Mouse (Mus musculus) kidney, postnatal 10 days (tissue): Measurements from ENCODE around the gene Ankrd36.

ENCODE experiments used
- DNase-seq: peaks from one replicate; pipeline ENCODE4 v3.0.0; 2021; ENCODE audit warnings: mixed read lengths

The Ankrd36 gene

GRCm38 (mm10) chr11:5684283-5684682, 114.8 kb downstream of the Ankrd36 start:
- no peak for DNase-seq

- peak; percentile 78 for DNase-seq
These were observed 122.3 kb downstream of the Ankrd36 start for GRCm38 (mm10) chr11:5691775-5692174.

GRCm38 (mm10) chr11:5700808-5701207, 131.3 kb downstream of the Ankrd36 start:
- DNase-seq: no peak

GRCm38 (mm10) chr11:5701300-5701699, 131.8 kb downstream of the Ankrd36 start:
- DNase-seq: no peak

- no peak for DNase-seq
These were observed 132.3 kb downstream of the Ankrd36 start for GRCm38 (mm10) chr11:5701821-5702220.

GRCm38 (mm10) chr11:5702271-5702956, 132.9 kb downstream of the Ankrd36 start:
- no peak for DNase-seq

GRCm38 (mm10) chr11:5702957-5703332, 133.5 kb downstream of the Ankrd36 start:
- no peak for DNase-seq

- no peak for DNase-seq
These were observed 133.9 kb downstream of the Ankrd36 start for GRCm38 (mm10) chr11:5703341-5703740.

GRCm38 (mm10) chr11:5705972-5706371, 136.5 kb downstream of the Ankrd36 start:
- no peak for DNase-seq

GRCm38 (mm10) chr11:5706874-5707529, 137.5 kb downstream of the Ankrd36 start:
- no peak for DNase-seq

GRCm38 (mm10) chr11:5707530-5708353, 138.3 kb downstream of the Ankrd36 start:
- DNase-seq: peak; percentile 97

GRCm38 (mm10) chr11:5715179-5715578, 145.7 kb downstream of the Ankrd36 start:
- DNase-seq: no peak

- no peak for DNase-seq
These were observed 146.2 kb downstream of the Ankrd36 start, which contains the start of gene Mrps24 for GRCm38 (mm10) chr11:5715630-5716105. Gene Mrps24, minus strand, starts transcription at chr11:5715680.

GRCm38 (mm10) chr11:5716246-5716645, 146.8 kb downstream of the Ankrd36 start:
- DNase-seq: no peak

GRCm38 (mm10) chr11:5716938-5717705, 147.6 kb downstream of the Ankrd36 start:
- no peak for DNase-seq

GRCm38 (mm10) chr11:5718611-5719354, 149.3 kb downstream of the Ankrd36 start:
- DNase-seq: no peak

- DNase-seq: no peak
These were observed 160.1 kb downstream of the Ankrd36 start for GRCm38 (mm10) chr11:5729582-5729981.

GRCm38 (mm10) chr11:5732401-5732800, 162.9 kb downstream of the Ankrd36 start:
- no peak for DNase-seq

GRCm38 (mm10) chr11:5734323-5734722, 164.8 kb downstream of the Ankrd36 start:
- DNase-seq: no peak

- no peak for DNase-seq
These were observed 167.7 kb downstream of the Ankrd36 start for GRCm38 (mm10) chr11:5737137-5737536.
